Mouse (Mus musculus): ENCODE results near the gene Fgd2. TPM values are rescaled to one million over a fixed set of nuclear protein-coding genes. Genes with fewer than 3 reads are reported as not detected.

The Fgd2 gene
- polyA plus RNA-seq, 1 experiment from 2014 or later, result 4.2 TPM

DNA sequence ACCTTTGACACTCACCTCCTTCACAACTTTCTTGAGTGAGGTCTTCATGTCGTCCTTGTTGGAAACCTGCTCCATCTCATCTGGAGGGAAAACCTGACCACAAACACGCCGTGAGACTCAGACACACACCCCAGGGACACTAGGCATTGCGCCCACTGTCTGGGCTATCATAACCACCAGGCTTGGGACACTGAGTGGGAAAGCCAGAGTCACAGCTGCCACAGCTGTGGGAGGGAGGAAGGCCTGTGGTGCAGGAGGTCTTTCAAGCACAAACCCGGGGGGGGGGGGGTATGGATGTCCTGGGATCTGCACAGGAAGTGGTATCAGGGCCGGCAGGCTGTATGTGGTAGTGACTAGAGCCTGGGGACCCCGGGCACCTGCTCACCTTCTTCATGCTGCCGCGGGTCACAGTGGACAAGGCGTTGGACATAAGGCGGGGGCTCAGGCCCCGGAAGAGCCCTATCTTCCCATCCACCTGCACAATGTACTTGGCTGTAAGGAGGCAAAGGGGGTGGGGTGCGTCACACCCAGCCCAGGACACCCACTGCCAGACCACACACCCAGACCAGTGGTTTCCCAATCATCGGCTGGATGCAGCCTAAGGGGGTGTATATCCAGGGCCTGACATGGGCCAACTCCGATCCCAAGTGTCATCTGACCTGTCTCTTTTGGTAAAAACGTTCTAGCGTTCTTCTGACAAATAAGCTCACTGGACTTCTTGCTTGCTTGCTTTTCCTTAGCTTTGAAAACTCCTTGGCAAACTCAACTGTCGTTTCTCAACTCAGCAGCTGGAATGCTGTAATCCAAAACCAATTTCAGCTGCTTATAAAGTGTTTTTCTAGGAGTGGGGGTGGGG lies 20.1 kb upstream of the Fgd2 start:
- Histone ChIP-seq H3K4me2 (ENCODE audit: low read depth, severe bottlenecking) (no peak overlapping the region), H3K9me3 (ENCODE audit: control insufficient read depth, low read length) (no peaks in the 10 kb centered on the region), H3K27me3 (ENCODE audit: control insufficient read depth, insufficient read depth, low read length) (no peaks in the 10 kb centered on the region), H3K27ac (replicated peaks; ENCODE audit: low read depth, low read length) (no peak overlapping the region), H3K36me3 (ENCODE audit: control insufficient read depth, insufficient read depth, low read length) (peaks cover 25% of the 10 kb centered on the region), H3K9ac (ENCODE audit: low read length) (no peak overlapping the region), H3K4me1 (ENCODE audit: control insufficient read depth, insufficient read depth, low read length) (peaks cover 15% of the 10 kb centered on the region), H3K4me3 (ENCODE audit: low read depth, low read length) (no peak overlapping the region)
- ATAC-seq (ENCODE audit: insufficient number of reproducible peaks, low FRiP score, low TSS enrichment, low read depth) (peak; percentile 44; the same call in 1 of the 2 replicates), DNase-seq (ENCODE audit: low spot score) (no peak)
- 80% methylated on average over 17 of the region's 18 CpGs for WGBS

DNA sequence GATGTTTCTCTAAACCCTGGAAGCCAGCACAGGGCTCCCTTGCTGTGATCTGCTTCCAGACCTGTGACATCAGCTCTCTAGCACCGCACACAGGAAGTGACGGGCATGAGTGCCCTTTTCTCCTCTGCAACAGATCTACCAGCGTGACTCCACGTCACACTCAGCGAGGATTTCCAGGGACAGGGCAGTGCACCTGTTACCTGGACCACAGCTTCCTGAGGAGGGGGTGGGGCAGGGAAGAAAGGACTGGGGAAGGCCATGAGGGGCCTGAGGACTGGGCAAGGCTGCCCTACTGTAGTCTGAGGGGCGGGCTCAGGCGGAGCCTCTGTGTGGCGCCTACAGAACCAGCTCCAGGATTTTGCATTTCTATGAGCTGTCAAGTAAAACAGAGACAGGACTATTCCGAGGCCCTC lies 19.1 kb upstream of the Fgd2 start:
- H3K4me3 ChIP-seq (ENCODE audit: low read depth, low read length), result no peak overlapping the region
- H3K4me1 ChIP-seq (ENCODE audit: control insufficient read depth, insufficient read depth, low read length), result peaks cover 22% of the 10 kb centered on the region
- peaks cover 21% of the 10 kb centered on the region for H3K36me3 ChIP-seq (ENCODE audit: control insufficient read depth, insufficient read depth, low read length)
- peak overlapping the region; percentile 33; the same call in 1 of the 2 replicates for H3K27ac ChIP-seq (replicated peaks; ENCODE audit: low read depth, low read length)
- no peaks in the 10 kb centered on the region for H3K27me3 ChIP-seq (ENCODE audit: control insufficient read depth, insufficient read depth, low read length)
- 0 out of 2 replicates have a peak overlapping the region, but pooled peaks have one; percentile 23 for H3K9ac ChIP-seq (ENCODE audit: low read length)
- H3K9me3 ChIP-seq (ENCODE audit: control insufficient read depth, low read length), result no peaks in the 10 kb centered on the region
- 25% methylated on average over 9 of the region's 9 CpGs for WGBS
- no peak overlapping the region for H3K4me2 ChIP-seq (ENCODE audit: low read depth, severe bottlenecking)
- DNase-seq (ENCODE audit: low spot score) (peak; percentile 40), ATAC-seq (ENCODE audit: insufficient number of reproducible peaks, low FRiP score, low TSS enrichment, low read depth) (peak; percentile 45)

DNA sequence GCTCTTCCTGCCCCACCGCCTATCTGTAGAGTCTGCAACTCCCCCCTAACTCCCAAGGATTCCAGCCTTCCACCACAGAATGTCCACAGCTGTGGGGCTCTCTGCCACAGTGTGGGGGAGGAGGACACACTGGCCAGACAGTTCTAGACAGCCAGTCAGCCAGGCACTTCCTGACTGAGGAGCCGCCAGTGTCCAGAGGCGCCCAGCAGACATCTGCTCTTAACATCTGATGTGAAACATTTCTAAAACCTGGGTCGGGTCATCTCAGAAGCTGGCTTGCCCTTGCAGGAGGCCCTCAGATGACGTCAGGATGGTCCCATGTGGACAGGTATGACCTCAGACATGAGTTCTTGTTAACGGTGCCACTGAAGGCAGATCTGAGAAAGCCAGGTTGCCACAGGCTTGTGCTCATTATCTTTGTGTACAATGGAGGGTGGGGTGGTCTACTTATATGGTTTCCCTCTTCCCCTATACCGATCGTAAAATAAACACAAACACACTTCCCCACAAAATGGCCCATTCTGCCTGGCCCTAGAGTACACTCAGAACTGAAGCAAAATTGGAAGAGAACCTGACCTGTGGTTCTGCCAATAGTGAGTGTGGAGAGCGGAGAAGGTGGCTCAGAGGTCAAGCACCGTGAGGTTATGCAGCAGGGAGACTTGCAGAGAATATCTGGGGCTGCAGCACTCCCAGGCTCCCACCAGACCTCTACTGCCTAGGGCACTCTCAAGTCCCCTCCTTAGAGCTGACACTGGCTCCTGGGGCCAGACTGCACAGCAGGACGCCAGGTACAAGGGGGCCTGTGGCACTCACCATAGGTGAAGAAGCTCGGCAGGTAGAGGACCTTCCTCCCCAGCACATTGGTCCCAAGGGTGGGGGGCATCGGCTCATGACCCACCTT lies 18.5 kb upstream of the Fgd2 start:
- H3K4me1 ChIP-seq (ENCODE audit: control insufficient read depth, insufficient read depth, low read length), result peaks cover 23% of the 10 kb centered on the region
- H3K4me2 ChIP-seq (ENCODE audit: low read depth, severe bottlenecking), result no peak overlapping the region
- DNase-seq (ENCODE audit: low spot score), result peak; percentile 27
- peaks cover 21% of the 10 kb centered on the region for H3K36me3 ChIP-seq (ENCODE audit: control insufficient read depth, insufficient read depth, low read length)
- H3K27ac ChIP-seq (replicated peaks; ENCODE audit: low read depth, low read length), result peak overlapping the region; percentile 33; the same call in 1 of the 2 replicates
- ATAC-seq (ENCODE audit: insufficient number of reproducible peaks, low FRiP score, low TSS enrichment, low read depth), result peak; percentile 52
- H3K9me3 ChIP-seq (ENCODE audit: control insufficient read depth, low read length), result no peaks in the 10 kb centered on the region
- 57% methylated on average over 13 of the region's 13 CpGs for WGBS
- H3K4me3 ChIP-seq (ENCODE audit: low read depth, low read length), result no peak overlapping the region
- no peaks in the 10 kb centered on the region for H3K27me3 ChIP-seq (ENCODE audit: control insufficient read depth, insufficient read depth, low read length)
- H3K9ac ChIP-seq (ENCODE audit: low read length), result 0 out of 2 replicates have a peak overlapping the region, but pooled peaks have one; percentile 23

DNA sequence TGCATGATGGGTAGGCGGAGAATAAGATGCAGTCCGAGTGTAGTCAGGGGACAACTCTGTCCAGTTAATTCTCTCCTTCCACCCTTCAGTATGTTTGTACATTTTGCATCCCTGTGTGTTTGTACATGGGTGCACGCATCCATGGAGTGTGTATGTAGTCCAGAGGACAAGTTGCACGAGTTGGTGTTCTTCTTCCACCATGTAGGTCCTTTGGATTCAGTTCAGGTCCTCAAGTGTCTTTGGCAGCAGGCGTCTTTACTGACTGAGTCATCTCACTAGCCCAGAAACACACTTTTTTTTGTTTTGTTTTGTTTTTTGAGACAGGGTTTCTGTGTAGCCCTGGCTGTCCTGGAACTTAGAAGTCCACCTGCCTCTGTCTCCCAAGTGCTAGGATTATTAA lies 17.5 kb upstream of the Fgd2 start:
- peaks cover 17% of the 10 kb centered on the region for H3K36me3 ChIP-seq (ENCODE audit: control insufficient read depth, insufficient read depth, low read length)

DNA sequence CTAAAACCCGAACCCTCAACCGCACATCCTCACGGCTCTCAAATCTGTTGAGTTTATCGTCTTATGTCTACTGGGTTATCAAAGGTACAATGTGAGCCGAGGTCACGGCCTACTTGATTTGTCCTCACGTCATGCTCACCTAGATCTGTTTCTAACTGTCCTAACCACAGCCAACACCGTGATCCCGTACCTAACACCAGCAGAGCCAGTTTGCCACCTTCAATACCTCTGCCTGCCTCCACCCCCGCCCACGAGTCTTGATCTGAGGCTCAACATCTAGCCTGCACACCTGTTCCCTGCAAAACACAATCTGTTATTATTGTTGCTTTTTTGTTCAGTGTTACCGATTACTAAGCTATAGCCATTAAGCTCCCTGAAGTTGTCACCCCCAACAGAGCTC lies 15.4 kb upstream of the Fgd2 start:
- Histone ChIP-seq H3K4me1 (ENCODE audit: control insufficient read depth, insufficient read depth, low read length) (peaks cover 26% of the 10 kb centered on the region), H3K27ac (replicated peaks; ENCODE audit: low read depth, low read length) (no peak overlapping the region), H3K4me2 (ENCODE audit: low read depth, severe bottlenecking) (no peak overlapping the region), H3K36me3 (ENCODE audit: control insufficient read depth, insufficient read depth, low read length) (peaks cover 3% of the 10 kb centered on the region; the same call in 1 of the 2 replicates), H3K27me3 (ENCODE audit: control insufficient read depth, insufficient read depth, low read length) (no peaks in the 10 kb centered on the region), H3K4me3 (ENCODE audit: low read depth, low read length) (no peak overlapping the region), H3K9ac (ENCODE audit: low read length) (no peak overlapping the region), H3K9me3 (ENCODE audit: control insufficient read depth, low read length) (no peaks in the 10 kb centered on the region)
- no peak for DNase-seq (ENCODE audit: low spot score)
- WGBS, result 90% methylated on average over 12 of the region's 12 CpGs
- ATAC-seq (ENCODE audit: insufficient number of reproducible peaks, low FRiP score, low TSS enrichment, low read depth), result no peak

More for the DNA sequence above, 17.5 kb upstream of the Fgd2 start:
- DNase-seq (ENCODE audit: low spot score), result no peak
- Histone ChIP-seq H3K27ac (replicated peaks; ENCODE audit: low read depth, low read length) (no peak overlapping the region), H3K4me2 (ENCODE audit: low read depth, severe bottlenecking) (no peak overlapping the region), H3K27me3 (ENCODE audit: control insufficient read depth, insufficient read depth, low read length) (no peaks in the 10 kb centered on the region), H3K4me3 (ENCODE audit: low read depth, low read length) (no peak overlapping the region), H3K9ac (ENCODE audit: low read length) (no peak overlapping the region), H3K9me3 (ENCODE audit: control insufficient read depth, low read length) (no peaks in the 10 kb centered on the region), H3K4me1 (ENCODE audit: control insufficient read depth, insufficient read depth, low read length) (peaks cover 25% of the 10 kb centered on the region)
- WGBS, result 93% methylated on average over 5 of the region's 5 CpGs
- no peak for ATAC-seq (ENCODE audit: insufficient number of reproducible peaks, low FRiP score, low TSS enrichment, low read depth)

DNA sequence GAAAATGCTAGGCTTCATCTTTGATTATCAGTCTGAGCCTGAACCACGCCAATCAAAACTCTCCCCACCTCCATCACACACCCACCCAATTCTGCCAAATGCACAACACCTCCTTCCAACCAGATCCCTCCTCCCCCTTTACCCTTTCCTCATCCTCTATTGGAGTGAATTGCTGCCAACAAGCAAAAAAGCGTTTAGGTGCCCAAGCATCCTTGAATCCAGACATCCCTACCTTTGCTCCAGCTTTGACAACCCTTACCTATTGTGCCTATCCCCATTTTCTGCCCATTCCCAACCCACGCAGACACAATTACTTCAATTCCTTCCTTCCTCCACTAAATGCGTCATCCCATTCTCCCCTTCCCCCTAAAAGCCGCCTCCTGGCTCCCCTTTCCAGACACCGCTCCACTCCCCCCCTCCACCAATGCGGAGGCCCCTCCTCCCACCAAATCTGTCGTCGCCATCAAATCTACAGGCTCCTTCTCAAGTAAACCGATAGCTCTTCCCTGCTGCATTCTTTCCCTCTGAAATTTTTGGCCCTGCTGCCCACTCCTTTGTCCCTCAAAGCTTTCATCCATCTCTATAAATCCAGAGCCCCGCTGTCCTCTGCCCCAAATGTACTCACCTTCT lies 14.1 kb upstream of the Fgd2 start:
- Histone ChIP-seq H3K4me2 (ENCODE audit: low read depth, severe bottlenecking) (peak overlapping the region; percentile 68), H3K9me3 (ENCODE audit: control insufficient read depth, low read length) (no peaks in the 10 kb centered on the region), H3K4me3 (ENCODE audit: low read depth, low read length) (peak overlapping the region; percentile 61), H3K4me1 (ENCODE audit: control insufficient read depth, insufficient read depth, low read length) (peaks cover 23% of the 10 kb centered on the region), H3K27me3 (ENCODE audit: control insufficient read depth, insufficient read depth, low read length) (no peaks in the 10 kb centered on the region), H3K9ac (ENCODE audit: low read length) (peak overlapping the region; percentile 74), H3K27ac (replicated peaks; ENCODE audit: low read depth, low read length) (peak overlapping the region; percentile 82), H3K36me3 (ENCODE audit: control insufficient read depth, insufficient read depth, low read length) (peaks cover 3% of the 10 kb centered on the region; the same call in 1 of the 2 replicates)
- DNase-seq (ENCODE audit: low spot score) (peak; percentile 67), ATAC-seq (ENCODE audit: insufficient number of reproducible peaks, low FRiP score, low TSS enrichment, low read depth) (no peak)
- 7% methylated on average over 11 of the region's 11 CpGs for WGBS

DNA sequence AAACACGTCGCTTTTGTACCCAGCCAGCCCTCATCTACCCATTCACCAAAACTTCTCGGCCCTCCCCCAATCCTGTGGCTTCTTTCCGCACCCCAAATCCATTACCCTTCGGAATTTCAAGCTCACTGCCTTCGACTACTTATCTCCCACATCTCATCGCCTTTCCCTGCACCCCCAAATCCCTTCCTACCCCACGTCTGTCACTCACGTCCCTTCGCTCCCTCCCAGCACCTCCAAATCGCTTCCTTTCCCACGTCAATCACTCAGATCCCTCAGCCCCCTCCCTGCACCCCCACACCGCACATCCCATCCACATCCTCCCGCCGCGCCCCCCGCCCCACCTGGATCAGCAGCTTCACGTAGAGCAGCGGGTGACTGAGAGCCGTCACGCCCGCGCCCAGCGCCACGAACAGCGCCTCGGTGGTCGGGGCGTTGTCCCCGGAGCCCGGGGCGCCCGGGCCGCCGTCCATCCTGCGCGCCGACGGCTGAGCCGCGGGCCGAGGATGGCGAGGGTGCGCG lies 13.5 kb upstream of the Fgd2 start:
- no peaks in the 10 kb centered on the region for H3K9me3 ChIP-seq (ENCODE audit: control insufficient read depth, low read length)
- peaks cover 18% of the 10 kb centered on the region for H3K4me1 ChIP-seq (ENCODE audit: control insufficient read depth, insufficient read depth, low read length)
- DNase-seq (ENCODE audit: low spot score) (peak; percentile 46), ATAC-seq (ENCODE audit: insufficient number of reproducible peaks, low FRiP score, low TSS enrichment, low read depth) (peak; percentile 7; the same call in 1 of the 2 replicates)
- H3K4me3 ChIP-seq (ENCODE audit: low read depth, low read length), result peak overlapping the region; percentile 61
- no peaks in the 10 kb centered on the region for H3K27me3 ChIP-seq (ENCODE audit: control insufficient read depth, insufficient read depth, low read length)
- H3K9ac ChIP-seq (ENCODE audit: low read length), result peak overlapping the region; percentile 74
- H3K4me2 ChIP-seq (ENCODE audit: low read depth, severe bottlenecking), result peak overlapping the region; percentile 68
- under 1% methylated on average over 45 of the region's 45 CpGs for WGBS
- peaks cover 3% of the 10 kb centered on the region; the same call in 1 of the 2 replicates for H3K36me3 ChIP-seq (ENCODE audit: control insufficient read depth, insufficient read depth, low read length)
- peak overlapping the region; percentile 82 for H3K27ac ChIP-seq (replicated peaks; ENCODE audit: low read depth, low read length)
